Mouse (Mus musculus): ENCODE data around the gene Iqsec1.

Iqsec1 gene

DNA sequence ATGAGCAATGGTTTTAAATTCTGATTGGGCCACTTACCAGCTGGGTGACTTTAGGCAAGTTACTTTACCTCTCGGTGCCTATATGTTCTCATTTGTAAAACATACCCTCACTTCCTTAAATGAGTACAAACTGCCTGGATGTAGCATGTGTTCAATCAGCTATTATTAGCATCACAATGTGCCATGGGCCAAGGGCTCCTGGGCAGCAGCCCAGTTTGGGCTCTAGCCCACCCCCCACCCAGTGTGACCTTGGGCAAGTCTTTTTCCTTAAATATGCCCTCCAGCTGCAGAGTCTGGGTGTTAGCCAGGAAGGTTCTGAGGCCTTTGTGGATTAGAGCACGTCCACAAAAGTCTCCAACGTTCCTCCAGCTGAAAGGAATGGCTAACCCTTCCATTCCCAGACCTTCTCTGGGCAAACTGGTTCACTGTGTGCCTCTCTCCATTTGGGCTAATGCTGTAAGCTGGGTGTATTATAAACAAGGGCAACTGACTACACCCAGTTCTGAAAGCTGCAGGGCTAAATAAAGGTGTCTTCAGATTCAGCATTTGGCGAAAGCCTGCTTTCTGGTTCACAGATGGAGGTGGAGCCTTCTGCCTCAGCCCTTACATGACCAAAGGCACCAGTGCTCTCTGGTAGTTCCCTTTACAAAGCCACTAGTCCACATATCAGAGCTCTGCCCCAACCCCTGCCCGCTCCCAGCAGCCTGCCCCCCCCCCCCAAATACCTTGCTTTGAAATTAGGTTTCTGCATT is 101.3 kb downstream of the Iqsec1 start:
- no peak for DNase-seq

DNA sequence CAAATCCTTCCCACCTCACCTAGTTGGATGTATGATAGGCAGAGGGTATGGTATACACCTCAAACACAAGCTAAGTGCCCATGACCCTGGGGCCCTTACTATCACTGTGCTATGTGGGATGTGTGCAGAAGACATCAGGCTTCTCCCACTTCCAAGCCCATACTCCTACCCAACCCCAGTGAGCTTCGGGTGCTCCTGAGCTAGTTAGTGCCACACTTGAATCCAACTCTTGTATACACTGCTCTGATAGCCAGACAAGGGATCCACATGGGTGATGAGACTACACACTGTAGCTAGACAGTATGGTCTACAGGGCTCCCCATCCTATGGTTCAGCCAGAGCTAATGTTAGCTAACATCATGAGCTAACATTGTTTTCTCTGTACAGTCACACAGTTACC is 102.9 kb downstream of the Iqsec1 start:
- DNase-seq, result no peak

DNA sequence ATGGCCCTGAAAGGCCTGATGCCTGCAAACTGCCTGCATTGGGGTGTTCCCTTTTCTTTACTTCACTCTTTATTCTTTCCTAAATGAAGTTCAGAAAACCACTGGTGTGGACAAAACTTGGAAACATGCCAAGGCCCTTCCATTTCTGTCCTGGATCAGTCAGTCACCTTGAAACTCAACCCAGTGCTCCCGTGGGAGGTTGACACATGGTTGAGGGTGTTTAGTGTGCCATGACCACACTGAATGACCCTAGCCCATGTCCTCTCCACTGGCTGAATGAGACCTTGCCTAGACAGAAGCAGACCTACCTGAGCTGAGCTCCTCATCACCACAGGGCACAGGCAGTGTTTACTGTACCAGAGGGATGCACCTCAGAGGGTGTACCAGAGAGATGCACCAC is 103.9 kb downstream of the Iqsec1 start:
- DNase-seq, result peak; percentile 5

DNA sequence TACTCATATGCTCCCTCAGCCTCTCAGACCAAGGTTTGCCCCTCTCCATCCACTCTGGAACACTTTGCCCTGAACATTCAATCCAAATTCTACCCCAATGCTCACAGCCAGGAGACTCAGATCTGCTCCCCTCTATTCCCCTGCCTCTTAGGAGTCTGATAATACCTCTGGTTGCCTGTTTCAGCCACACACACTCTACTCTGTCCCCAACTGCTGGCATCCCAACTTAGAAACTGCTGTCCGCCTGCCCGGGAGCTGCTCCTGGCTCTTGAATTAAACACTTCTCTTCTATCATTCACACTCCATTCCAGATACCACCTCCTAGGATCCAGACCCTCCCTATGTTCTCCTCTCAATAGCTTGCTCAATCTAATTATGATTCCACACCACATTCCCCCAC is 107.5 kb downstream of the Iqsec1 start:
- DNase-seq, result no peak

DNA sequence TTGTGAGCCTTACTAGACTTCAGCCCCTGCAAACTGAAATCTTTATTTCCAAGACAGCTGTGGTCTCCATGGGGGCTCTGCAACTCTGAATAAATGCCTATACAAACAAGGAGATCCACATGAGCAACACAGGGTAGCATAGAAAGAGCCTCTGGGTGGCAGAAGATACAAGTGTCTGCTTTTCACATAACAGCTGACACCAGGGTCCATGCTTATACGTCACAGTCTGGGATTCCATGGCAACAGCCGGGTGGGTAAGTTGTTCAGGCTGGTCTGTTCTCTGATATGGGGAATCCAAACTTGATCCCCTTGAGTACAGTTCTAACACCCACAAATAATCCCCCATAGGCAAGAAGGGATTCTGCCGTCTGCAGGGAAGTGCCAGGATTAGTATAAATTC is 108.1 kb downstream of the Iqsec1 start:
- no peak for DNase-seq

DNA sequence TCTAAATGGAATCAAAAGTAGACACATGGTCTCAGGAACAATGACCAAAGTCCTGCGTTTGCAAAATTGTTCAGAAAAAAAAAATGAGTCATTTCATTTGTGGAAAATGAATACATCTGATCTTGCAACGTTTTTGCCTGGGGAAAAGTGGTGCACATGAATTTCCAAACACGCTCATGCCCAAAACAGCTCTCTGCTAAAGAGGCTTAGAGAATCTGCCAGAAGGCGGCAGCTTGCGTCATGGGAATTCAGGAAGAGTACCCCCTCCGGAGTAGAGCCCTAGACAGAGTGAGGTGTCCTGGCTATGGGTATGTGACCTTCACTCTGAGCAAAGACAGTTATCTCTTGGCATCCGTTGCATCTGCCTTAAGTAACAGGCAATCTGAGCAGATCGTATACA is 116.9 kb downstream of the Iqsec1 start:
- DNase-seq, result no peak

DNA sequence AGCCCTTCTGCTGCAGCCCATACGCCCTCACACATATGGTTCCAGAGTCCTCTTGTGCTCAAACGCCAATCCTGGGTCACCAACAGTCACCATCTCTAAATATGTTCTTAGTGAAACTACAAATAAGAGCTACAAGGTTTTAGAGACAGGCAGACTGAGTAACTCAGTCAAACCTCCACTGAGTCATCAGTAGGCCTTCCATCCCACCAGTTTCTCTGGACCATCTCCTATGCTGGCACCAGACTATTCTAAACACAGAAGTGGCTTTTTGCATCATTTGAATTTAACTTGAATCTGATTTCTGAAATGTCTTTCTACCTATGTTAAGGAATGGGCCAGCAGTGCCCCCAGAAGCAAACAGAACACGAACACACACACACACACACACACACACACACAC is 120.5 kb downstream of the Iqsec1 start:
- no peak for DNase-seq

DNA sequence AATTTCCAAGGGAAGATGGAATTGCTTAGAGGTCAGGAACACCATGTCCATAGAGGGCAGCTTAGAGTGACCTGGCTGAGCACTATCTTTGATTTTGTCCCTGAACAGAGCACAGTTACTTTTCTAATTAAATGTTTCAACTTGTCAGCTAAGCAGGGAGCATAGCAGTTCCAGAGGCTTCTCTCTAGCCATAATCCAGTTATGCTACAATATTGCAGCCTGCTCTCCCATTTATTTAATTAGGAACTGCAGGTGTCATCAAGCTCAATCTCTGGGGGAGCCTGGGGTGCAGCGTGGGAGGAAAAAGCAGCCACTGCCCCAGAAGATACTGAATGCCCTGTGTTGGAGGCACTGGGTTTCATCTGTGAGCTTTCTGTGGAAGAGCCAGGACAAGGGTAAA is 127.1 kb downstream of the Iqsec1 start:
- DNase-seq, result no peak

DNA sequence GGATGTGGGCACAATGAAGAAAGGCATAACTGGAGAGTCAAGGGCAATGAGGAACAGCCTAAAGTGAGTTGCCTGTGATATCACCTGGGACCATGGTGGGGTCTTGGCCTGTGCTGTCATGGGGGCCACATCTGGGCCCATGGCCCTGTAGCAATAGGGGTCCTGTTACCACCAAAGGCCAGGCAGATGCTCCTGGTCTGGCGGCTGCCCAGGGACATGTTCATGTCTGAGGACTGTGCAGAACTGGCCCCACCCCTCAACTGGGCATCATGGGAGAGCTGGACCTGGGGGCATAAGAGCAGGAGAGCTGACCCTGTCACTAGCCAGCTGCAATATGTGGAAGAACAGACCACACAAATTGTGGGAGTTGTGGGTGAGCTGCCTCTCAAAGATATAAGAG is 130.6 kb downstream of the Iqsec1 start:
- no peak for DNase-seq

DNA sequence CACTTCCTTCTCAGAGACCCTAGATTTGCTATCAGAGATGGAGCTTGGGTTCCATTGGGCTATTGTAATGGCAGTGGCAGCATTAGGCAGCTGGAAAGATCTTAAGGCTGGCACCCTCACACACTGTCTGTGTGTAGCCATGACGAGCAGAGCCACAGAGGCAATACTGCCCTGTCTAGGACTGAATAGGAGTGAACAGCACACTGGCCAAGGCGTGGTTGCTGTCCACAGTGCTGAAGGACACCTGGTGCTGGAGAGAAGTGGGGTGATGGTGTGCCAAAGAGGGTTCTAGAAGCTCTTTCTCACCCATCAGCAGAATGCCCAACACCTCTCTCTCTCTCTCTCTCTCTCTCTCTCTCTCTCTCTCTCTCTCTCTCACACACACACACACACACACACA is 136.1 kb downstream of the Iqsec1 start:
- DNase-seq, result peak; percentile 5

DNA sequence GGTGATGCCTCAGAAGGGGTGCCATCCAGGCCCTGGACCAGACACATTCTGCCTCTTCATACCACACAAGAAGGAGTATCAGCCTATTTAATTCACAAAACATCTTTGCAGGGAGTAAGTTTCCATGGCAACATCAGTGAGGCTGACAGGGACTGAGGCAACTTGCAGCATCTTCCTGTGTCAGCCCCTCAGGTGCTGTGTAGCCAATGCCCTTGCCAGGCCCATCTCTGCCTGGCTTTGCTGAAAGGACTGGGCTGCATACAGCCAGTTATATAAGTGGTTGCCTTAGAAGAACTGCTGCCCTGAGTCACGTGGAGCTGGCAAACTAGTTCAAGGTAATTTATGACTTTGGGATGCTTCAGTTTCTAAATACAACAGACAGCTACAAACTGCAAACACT is 140.4 kb downstream of the Iqsec1 start:
- no peak for DNase-seq

DNA sequence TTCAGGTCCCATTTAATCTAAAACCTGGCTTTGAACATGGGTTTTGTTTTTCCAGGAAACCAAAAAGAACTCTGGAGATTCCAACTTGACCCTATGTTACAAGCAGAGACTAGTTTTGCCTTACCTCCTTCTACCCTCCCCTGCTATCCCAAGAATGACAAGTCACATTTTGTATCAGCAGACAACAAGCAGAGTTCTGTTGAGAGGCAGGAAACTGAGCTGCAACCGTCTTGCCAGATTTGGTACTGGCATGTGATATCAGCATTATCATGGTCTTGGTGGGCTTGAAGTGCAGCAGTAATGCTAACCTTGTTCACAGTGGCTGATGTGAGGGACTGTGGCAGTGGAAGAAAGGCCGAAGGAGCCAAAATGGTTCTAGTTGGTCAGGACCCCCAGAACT is 141.0 kb downstream of the Iqsec1 start:
- no peak for DNase-seq

DNA sequence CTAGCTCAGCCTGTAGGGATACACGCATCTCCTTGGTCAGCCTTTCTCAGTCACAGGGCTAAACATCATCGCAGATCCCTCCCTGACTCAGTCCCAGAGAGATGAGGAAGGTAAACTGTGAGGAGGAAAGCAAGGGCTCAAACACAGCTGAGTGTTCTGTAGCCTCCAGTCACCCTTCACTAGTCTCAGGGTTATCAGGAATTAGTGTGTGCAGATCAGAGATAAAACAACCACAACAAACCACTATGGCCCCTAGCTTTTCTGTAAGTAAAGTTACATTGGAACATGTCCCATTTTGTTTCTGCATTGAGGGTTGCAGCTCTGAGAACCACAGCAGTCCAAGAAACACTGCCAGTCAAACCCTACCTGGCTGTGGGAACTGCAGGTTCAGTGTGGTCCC is 148.5 kb downstream of the Iqsec1 start:
- DNase-seq, result no peak

DNA sequence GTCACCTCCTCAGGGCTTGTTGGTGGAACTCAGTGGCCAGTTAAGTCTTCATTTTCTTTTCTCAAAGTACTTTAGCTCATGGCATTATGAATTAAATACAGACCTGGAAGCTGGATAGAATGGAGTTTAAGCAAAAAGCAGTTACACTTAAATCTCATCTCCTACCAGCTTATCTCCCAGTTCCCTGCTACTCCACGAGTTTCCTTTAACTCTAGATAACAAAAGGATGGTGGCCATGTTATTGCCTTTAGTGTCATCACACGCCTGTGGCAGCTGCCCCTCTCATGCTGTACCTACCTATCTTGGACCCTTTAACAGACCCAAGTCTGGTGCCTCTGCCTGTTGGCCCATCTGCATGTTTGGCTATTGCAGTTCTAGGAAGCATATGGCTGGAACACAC is 151.7 kb downstream of the Iqsec1 start:
- no peak for DNase-seq

DNA sequence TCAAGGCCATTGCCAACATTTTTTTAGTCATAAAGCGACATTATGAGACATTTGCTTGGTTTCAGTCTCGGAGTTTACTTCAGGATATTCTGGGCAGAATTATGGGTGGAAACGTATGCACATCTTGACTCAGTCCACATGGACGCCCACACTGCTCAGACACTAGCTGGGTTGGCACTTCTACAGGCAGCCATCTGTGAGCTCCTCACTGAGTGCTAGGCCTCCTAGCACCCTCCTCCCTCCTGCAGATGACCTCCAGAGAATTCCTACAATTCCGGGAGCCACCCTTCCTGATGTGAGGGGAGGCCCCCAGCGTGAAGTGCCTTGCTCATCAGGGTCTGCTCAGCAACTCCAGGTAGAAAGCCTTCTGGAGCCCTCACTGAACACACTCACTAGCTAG is 158.9 kb downstream of the Iqsec1 start:
- DNase-seq, result no peak

DNA sequence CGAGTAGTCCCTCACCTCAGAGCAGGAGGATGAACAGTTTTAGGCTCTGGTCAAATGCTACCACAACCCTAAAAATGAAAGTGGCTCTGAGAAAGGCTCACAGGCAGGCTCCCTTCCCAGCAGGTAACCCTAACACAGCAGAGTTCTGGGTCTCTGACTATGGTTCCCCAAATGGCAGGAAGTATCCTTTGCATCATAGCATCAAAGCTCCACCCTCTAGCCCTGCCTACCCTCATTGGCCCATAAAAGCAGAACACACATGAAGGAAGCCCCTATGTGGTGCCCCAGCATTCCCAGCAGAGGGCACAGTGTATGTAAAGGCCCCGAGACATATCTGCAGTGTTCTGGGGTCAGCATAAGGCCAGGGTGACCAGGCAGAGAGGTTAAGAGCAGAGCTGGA is 163.4 kb downstream of the Iqsec1 start:
- DNase-seq, result no peak

DNA sequence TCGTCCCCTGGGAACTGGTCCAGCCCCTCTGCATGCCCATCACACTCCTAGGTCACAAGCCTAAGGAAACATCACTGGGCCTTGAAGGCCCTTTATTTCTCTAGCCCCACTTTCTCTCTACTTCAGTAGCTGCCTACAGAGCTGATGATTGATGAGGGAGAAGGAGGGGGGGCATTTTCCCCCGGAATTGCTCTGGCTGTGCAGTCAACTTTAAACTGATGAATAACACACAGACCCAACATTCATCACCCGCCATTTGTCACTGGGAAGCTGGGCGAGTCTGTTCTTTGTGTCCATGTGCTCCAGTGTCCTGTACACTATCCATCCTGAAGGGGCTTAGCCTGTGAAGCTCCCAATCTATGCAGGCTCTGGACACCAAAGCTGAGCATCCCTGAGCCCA is 165.2 kb downstream of the Iqsec1 start:
- DNase-seq, result no peak

DNA sequence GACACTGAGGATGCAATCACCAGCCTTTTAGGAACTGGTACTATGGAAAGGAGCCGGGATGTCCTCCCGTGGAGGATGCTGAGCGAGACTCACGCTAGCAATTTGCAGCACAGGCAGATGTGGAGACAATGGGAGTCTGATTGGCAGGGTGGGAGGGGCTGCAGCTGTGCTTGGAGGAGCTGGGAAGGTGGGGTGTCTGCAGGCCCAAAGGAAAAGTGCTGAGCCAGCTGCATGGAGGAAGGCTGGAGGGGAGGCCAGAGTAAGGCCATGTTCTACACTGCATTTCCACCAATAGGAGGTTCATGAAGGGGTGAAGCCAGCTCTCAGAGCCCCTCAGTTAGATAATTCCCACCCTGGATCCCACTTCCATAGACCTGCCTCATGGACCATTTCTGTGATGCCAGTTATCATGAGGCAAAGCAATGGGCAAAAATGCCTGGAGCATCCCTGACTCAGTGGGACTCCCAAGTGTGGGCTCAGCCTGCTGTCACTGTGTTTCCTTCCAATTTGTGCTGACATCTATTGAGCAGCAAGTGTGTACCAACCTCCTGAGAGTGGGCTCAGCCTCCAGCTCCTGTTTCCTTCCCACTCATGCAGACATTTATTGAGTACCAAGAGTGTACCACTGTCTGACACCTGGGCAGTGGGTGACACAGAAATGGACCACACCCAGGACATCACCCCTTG is 166.4 kb downstream of the Iqsec1 start:
- no peak for DNase-seq

DNA sequence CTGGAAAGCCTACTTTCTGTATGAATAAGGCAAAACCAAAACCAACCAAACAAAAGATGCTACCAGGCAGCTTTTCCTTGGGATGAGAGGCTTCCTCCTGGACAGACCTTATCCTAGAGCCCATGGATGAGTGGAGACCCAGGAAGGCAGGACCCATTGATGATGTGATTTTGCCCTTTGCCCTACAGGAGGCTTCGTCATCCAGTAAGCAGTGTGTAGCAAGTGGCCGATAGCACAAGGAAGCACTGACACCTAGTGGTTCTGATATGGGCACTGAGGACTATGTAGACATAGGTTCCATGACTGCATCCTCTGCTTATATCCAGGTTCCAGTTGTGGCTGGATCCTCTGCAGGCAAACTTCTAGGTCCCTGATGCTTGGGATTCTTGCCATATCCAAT is 168.6 kb downstream of the Iqsec1 start:
- no peak for DNase-seq

DNA sequence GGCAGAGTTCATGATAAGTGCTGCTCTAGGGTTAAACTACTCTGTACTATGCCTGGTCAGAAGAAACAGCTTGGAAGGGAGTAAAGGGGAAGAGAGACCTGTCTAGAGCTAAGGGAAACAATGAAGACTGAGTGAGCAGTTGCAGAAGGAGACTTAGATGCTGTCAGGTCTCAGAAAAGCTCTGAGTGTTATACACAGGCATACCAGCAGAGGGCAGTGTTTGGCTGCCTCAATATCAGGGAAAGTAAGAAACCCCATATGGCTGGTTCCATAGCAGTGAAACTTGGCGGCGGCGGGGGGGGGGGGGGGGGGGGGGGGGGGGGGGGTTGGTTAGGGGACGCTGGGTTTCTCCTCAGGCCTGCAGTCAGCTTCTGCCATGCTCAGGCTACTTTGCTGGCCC is 169.5 kb downstream of the Iqsec1 start:
- DNase-seq, result peak; percentile 59

DNA sequence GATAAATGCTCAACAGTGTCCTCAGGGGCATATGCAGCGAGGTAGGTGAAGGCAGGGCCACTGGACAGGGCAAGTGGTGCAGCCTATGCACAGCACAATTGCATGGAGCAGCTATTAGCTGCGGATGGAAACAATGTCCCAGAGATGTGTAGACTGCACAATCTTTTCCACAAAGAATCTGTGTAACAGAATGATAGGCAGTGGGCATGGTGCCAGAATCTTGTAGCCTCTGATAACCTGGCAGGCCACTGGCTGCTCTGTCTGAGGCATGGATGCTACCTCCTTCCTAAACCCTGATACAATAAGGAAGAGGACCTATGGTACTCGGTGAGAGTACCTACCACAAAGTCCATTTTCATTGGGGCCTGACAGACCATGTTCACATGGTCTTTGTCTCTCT is 171.9 kb downstream of the Iqsec1 start:
- DNase-seq, result no peak

DNA sequence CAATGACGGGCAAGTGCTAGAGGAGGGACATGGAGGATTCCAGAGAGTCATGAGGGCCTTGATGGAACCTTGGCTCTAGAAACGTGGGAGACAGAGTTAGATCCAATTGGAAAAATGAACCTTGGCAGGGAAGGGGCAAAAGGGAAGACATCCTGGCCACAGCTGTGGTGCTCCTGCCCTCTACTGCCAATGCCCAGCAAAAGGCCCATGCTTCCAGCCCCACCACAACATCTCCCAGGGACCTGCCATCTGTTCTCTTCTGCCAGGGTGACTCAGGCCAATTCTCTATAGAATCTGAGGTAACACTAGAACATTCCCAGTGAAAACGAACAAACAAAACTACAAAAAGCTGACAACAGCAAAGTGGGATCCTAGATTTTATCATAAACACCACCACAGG is 173.1 kb downstream of the Iqsec1 start:
- DNase-seq, result no peak

DNA sequence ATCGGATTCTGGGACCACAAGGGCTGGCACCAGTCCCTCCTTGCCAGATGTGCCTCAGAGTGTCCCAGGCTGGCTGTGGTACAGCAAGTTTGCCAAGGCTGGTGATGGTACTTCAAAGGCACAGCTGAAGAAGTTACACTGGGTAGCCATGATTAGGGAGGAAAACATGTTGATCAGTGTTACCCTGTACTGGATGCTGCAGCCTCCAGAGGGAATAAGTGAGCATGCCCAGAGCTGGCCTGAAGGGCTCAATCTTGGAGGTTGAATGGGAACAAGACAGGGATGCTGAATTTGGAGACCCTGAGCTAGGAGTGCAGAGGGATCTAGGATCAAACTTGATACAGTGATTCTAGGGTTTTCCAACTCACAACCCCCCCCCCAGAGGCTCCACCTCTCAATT is 175.0 kb downstream of the Iqsec1 start:
- DNase-seq, result no peak

DNA sequence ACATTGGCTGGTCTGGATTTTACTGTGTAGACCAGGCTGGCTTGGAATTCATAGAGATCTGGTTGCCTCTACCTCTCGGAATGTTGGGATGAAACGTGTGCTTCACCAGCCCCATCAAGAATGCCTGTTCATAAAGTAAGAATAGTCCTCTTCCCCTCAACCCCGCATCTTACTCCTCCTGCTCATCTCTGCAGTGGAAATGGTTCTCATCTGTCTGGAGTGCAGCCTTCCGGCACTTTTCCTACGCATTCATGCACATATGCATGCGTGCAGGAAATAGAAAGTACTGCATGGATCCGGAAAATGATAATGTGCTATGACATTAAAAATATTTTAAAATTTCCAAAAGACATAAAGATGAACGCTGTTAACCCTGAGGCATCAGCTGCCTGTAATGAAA is 175.9 kb downstream of the Iqsec1 start:
- no peak for DNase-seq

DNA sequence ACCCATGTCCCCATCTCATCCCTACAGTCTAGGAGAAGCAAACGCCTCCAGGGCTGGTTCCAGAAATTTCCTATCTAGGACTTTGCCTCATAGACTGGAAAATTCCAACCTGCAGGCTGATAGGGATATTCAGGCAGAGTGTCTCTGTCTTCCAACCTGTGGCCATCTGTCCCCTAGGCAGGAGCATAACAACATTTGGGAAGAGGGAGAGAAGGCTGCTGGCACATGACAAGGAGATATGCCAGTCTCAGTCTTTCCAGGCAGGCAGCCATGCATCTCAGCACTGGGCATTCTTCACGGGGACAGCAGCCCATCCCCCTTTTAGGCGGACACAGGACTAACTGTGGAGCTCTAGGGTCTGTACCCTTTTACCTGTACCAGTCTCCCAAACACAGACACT is 176.4 kb downstream of the Iqsec1 start:
- DNase-seq, result no peak

Measured in kidney, adult 18-20 months (tissue).